Mouse (Mus musculus): ENCODE data around the gene Gm10198. TPM values are rescaled to one million over a fixed set of nuclear protein-coding genes. Genes with fewer than 3 reads are reported as not detected.

The Gm10198 gene
- polyA plus RNA-seq, 1 experiment from 2014 or later = not detected

DNA sequence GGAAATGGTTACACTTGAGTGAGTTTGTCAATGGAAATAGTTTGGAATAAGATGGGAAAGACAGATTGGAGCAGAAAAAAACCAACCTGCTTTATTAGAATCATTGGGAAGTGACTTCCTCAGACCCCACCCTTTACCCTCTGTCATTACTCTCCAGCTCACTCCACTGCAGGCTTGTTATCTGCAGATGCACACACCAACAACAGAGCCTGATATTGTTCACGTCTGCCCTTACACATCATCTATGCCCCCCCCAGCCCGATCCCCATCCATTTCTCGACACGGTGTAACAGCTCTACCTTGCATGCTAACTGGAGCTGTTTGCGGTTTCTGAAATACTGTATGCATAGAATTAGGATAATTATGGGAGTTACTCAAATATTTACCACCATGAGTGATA is 12.2 kb downstream of the Gm10198 start:
- 93% methylated on average over 5 of the region's 5 CpGs for WGBS
- Histone ChIP-seq H3K27me3 (no peaks in the 10 kb centered on the region), H3K4me2 (no peak overlapping the region), H3K4me1 (no peaks in the 10 kb centered on the region), H3K9ac (no peak overlapping the region), H3K9me3 (no peaks in the 10 kb centered on the region), H3K27ac (no peak overlapping the region), H3K4me3 (replicated peaks) (no peak overlapping the region), H3K36me3 (replicated peaks) (no peaks in the 10 kb centered on the region)
- ATAC-seq (ENCODE audit: low FRiP score) = no peak

DNA sequence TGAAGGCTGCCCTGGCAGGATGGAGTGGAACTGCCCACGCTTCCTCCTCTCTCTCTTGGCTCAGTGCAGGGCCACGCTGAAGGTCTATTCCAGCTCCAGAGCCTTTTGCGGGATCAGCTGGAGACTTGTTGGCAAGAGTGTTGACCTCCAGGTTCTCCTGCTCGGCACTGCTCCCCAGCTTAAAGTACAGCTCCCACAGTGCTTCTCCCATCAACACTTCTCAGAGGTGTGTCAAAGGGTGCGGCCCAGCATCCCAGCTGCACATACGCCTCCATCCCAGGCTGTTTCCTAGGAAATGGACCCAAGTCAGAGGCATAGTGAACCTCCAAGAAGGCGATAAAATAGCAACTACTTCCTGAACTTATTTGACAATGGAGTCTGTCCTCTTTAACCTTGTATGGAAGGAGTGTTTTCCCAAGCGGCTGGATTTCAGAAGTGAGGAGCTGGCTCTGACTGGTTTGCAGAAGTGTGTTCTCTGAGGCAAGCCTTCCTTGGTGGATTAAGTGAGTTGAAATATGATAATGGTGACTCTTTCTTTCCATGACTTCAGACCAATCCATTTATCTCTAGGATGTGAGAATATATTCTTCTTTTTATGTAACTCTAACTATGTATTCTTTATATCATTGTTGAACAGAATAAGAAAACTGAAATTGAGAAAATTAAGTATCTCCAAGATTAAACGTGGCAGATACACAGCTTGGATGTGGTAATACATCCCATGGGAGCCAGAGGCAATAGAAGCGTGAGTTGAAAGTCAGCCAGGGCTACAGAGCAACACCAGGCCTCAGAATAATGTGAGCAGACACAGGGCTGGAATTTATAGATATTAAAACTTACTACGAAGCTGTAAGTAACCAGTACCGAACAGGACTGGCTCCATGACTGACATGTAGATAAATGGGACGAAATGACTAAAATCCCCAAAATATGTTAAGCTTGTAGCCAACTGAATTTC is 23.9 kb downstream of the Gm10198 start:
- Histone ChIP-seq H3K9me3 (no peaks in the 10 kb centered on the region), H3K27ac (no peak overlapping the region), H3K27me3 (no peaks in the 10 kb centered on the region), H3K4me3 (replicated peaks) (no peak overlapping the region), H3K4me2 (no peak overlapping the region), H3K4me1 (no peaks in the 10 kb centered on the region), H3K36me3 (replicated peaks) (no peaks in the 10 kb centered on the region), H3K9ac (no peak overlapping the region)
- WGBS = 91% methylated on average over 13 of the region's 13 CpGs
- no peak for ATAC-seq (ENCODE audit: low FRiP score)

DNA sequence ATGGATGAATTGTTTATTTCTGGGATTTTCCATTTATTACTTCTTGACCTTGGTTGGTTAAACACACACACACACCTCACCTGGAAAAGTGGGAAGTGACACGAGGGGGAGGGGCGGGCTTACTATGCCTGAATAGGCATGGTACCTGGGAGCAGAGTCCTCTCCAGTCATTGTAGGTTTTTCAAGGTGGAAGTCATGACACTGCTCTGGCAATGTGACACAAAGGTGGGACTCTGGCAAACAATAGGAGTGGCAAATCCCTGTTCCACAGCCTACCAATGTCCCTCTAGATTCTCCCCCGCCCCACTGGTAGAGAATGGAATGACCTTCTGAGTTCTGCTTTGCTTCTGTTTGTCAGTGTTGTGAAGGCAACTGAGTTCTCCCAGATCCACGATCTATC is 27.8 kb downstream of the Gm10198 start:
- H3K4me3 ChIP-seq (replicated peaks) = no peak overlapping the region
- H3K36me3 ChIP-seq (replicated peaks) = no peaks in the 10 kb centered on the region
- no peak overlapping the region for H3K9ac ChIP-seq
- no peak for ATAC-seq (ENCODE audit: low FRiP score)
- no peaks in the 10 kb centered on the region for H3K27me3 ChIP-seq
- H3K4me1 ChIP-seq = no peaks in the 10 kb centered on the region
- H3K9me3 ChIP-seq = no peaks in the 10 kb centered on the region
- no peak overlapping the region for H3K4me2 ChIP-seq
- H3K27ac ChIP-seq = no peak overlapping the region
- WGBS = 86% methylated on average over 4 of the region's 4 CpGs

DNA sequence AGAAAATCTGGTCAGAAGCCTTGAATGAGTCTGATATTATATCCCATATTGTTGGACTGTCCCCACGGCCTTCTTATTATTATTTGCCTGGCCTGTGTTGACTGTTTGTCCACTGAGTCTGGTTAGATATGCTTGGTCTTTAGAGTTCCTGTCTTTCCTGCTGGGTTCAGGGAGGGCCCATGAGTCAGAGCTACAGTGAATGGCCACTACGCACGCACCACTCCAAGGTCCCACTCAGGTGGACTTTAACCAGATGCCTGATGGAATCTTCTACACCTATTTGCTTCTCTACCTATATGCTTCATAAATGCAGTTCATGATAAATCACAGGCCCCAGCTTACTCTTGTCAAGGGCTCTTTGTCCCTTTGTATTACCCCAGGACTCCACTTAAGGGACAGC is 29.8 kb downstream of the Gm10198 start:
- no peak overlapping the region for H3K4me2 ChIP-seq
- no peak overlapping the region for H3K4me3 ChIP-seq (replicated peaks)
- H3K4me1 ChIP-seq = no peaks in the 10 kb centered on the region
- ATAC-seq (ENCODE audit: low FRiP score) = no peak
- no peak overlapping the region for H3K27ac ChIP-seq
- no peaks in the 10 kb centered on the region for H3K9me3 ChIP-seq
- 95% methylated on average over 3 of the region's 3 CpGs for WGBS
- H3K36me3 ChIP-seq (replicated peaks) = no peaks in the 10 kb centered on the region
- no peaks in the 10 kb centered on the region for H3K27me3 ChIP-seq
- no peak overlapping the region for H3K9ac ChIP-seq

DNA sequence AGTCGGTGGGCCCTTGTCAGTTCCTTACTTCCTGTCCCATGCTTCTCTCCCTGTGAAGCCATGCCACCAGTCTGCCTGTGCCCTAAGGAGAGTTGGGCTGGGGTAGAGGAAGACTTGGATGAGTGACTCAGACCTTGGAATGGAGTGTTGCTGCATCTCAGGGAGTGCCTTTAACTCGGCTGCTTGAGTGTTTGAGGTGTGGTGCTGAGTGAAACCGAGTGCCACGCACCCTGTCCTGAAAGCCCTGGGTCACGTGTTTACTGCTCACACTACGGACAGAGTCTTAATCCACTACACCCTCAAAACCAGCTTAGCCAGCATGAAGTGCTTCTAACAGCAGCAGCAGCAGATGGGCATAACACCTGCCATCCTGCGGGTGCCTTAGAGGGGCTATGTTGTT is 30.5 kb downstream of the Gm10198 start:
- Histone ChIP-seq H3K27ac (no peak overlapping the region), H3K27me3 (no peaks in the 10 kb centered on the region), H3K4me3 (replicated peaks) (no peak overlapping the region), H3K9me3 (no peaks in the 10 kb centered on the region), H3K36me3 (replicated peaks) (no peaks in the 10 kb centered on the region), H3K4me1 (no peaks in the 10 kb centered on the region), H3K4me2 (no peak overlapping the region), H3K9ac (no peak overlapping the region)
- ATAC-seq (ENCODE audit: low FRiP score) = no peak
- 90% methylated on average over 7 of the region's 7 CpGs for WGBS

DNA sequence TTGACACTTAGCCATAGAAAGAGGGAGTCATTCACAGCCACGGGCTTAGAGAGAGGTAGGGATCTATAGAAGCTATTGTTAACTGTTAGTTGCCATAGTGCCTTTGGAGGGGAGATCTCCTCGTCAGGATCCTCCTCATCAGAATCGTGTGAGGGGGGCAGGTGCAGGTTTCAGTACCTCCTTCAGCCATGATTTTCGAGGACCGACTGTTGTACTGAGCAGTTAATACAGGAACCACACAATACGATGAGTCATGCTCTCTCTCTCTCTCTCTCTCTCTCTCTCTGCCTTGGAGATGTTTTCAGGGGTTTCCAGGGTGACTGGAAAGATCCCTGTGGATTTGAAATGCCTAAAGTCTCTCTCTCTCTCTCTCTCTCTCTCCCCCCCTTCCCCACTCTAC is 31.5 kb downstream of the Gm10198 start:
- Histone ChIP-seq H3K27ac (no peak overlapping the region), H3K27me3 (no peaks in the 10 kb centered on the region), H3K9ac (no peak overlapping the region), H3K36me3 (replicated peaks) (no peaks in the 10 kb centered on the region), H3K4me3 (replicated peaks) (no peak overlapping the region), H3K4me2 (no peak overlapping the region), H3K4me1 (no peaks in the 10 kb centered on the region), H3K9me3 (no peaks in the 10 kb centered on the region)
- 60% methylated on average over 6 of the region's 6 CpGs for WGBS
- ATAC-seq (ENCODE audit: low FRiP score) = no peak

DNA sequence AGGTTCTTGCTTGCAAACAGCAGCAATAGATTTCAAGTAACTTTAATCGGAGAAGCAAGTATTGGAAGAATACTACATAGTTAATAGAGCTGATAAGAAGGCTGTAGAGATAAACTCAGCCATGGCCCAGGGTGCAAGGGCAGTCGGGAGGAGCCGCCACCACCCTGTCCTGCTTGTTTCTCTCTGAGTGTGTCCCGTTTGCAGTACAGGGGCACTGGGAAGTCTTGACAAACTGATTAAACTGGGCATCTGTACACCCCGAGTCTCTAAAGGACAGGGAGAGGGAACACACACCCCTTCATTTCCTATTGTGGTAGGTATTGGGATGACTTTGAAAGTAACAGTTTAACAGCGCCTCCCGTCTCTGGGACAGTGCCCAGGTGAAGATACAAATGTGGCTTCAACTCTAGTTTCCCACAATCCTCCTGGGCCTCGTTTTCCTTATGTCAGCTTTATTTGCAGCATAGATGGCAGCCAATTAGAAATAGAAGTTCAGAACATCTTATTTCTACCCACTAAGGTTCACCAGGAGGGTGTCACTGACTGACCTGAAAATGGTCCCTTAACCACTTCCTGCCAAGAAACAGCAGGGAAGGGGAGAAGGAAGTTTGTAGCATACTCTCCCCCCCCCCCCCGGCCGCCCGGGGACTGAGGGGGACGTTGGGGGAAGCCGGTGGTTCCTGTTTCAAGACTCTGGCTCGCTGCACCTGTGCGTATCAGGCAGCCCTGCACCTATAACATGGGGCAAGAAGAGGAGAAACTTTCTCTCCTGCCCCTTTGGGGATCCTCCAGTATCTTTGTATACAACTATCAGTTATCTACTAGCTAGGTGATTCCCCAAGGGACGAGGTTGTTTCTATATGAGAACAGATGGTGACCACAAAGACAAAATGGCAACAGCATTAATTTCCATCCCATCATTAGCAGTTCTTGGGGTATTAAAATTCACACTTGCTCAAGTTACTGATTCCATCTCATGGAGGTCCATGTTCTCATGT is 41.9 kb downstream of the Gm10198 start:
- Histone ChIP-seq H3K9me3 (peaks cover 11% of the 10 kb centered on the region; the same call in 1 of the 2 replicates), H3K36me3 (replicated peaks) (no peaks in the 10 kb centered on the region)

DNA sequence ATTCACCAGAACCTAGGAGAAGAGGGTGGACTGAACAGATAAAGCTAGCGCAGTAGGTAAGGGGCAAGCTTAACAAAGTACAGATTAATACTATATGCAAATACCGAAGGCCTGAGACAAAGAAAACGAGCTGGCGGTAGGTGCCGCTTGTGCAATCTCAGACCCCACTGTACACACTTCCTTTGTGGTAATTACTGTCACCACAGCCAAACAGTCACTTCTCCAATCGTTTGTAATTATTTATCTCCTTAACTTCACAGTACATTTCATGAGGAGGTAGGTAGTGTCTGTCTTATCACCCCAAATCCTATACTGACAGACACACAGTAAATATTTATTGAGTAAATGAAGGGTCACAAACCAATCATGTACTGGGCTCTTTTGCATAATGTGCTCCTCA is 47.7 kb downstream of the Gm10198 start:
- WGBS = 89% methylated on average over 6 of the region's 6 CpGs
- Histone ChIP-seq H3K4me2 (no peak overlapping the region), H3K9me3 (peaks cover 11% of the 10 kb centered on the region; the same call in 1 of the 2 replicates), H3K9ac (no peak overlapping the region), H3K4me3 (replicated peaks) (no peak overlapping the region), H3K4me1 (no peaks in the 10 kb centered on the region), H3K36me3 (replicated peaks) (no peaks in the 10 kb centered on the region), H3K27ac (no peak overlapping the region), H3K27me3 (no peaks in the 10 kb centered on the region)
- ATAC-seq (ENCODE audit: low FRiP score) = no peak

More for the DNA sequence above, 41.9 kb downstream of the Gm10198 start:
- H3K9ac ChIP-seq = no peak overlapping the region
- H3K27me3 ChIP-seq = no peaks in the 10 kb centered on the region
- H3K4me2 ChIP-seq = no peak overlapping the region
- WGBS = 82% methylated on average over 16 of the region's 16 CpGs
- no peak overlapping the region for H3K27ac ChIP-seq
- no peak overlapping the region for H3K4me3 ChIP-seq (replicated peaks)
- no peak for ATAC-seq (ENCODE audit: low FRiP score)
- no peaks in the 10 kb centered on the region for H3K4me1 ChIP-seq

Other genes with a start within 250 kb of the Gm10198 start
- gene Gpbp1, start 102.7 kb upstream of the Gm10198 start, polyA plus RNA-seq (2016; fragmentation: Nextera tagmentation; extraction: Ambion mirVana) = 124 and 135 TPM in 2 replicates
- gene Gm49496, start 42.8 kb upstream of the Gm10198 start, polyA plus RNA-seq (2016; fragmentation: Nextera tagmentation; extraction: Ambion mirVana) = not detected in 2 replicates
- 26.0 and 26.5 TPM in 2 replicates for gene Mier3, start 88.2 kb downstream of the Gm10198 start, polyA plus RNA-seq (2016; fragmentation: Nextera tagmentation; extraction: Ambion mirVana)
- gene Map3k1, start 216.2 kb downstream of the Gm10198 start, polyA plus RNA-seq (2016; fragmentation: Nextera tagmentation; extraction: Ambion mirVana) = 14.3 and 15.3 TPM in 2 replicates

All from forebrain, embryonic 12.5 days (tissue).